Mouse (Mus musculus): ENCODE measurements around the gene Lmbr1l.

DNA sequence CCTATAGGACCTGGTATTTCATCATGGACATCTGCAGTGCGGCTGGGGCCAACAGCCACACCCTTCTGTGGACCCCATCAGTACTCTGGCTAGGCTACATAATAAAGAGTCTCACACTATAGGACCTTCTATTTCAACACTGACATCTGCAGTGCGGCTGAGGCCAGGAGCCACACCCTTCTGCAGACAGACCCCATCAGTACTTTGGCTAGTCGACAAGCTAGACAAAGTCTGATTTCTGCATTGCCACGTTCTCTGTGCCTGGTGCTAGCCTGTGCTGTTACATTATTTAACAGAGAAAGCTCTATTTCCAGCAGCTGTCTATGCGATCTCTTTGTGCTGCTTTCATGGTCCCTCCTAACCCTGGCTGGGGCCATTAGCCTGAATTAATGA is 34.0 kb upstream of the Lmbr1l start:
- TF ChIP-seq CTCF (IDR thresholded peaks at IDR 0.05; ENCODE audit: control insufficient read depth, insufficient read depth, insufficient replicate concordance, low read depth, low read length) (no peak), POLR2A (IDR thresholded peaks at IDR 0.05; ENCODE audit: control insufficient read depth, low read depth, low read length) (no peak)

Data from testis, adult 2 months (tissue).